In the genomic region with DNA sequence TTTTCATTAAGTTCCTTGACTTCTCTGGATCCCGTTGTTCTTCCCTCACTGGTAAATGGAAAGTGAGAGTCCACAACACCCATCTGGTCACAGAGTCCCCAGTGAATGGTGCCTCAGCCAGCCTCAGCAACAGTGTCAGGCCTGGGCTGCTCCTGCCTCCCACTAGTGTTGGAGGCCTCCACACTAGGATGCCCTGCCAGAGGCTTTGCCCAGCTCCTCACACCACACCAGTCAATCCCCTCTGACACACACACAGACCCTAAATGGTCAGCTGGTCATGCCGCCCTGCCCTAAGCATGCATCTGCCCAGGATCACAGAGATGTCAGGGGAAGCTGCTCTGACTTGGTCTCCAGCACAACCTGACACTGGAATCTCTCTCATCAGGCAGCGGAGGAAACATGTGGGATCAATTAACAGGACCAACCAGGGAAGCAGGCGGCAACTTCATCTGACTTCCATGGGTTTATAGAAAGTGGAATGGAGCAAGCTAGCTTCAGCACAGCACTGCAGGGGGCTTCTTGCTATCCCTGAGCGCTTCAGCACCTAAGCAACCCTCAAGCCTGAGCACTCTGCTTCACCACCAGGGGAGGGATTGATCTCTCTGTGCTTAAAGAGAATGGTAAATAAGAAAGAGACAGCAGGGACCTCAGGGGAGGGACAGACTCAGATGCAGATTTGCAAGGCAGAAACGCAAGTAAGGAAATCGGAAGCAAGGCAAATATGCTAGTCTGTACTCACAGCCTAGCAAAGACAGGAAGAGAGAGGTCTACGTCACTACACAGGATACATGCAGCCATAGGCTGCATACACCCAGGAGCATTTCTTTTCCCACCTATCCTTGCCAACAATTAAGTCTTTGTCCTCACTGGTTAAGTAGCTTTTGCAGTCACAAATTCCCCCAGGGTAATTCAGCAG, we compare ENCODE assay signal across 9 mouse cellular contexts. TPM values are rescaled to one million over a fixed set of nuclear protein-coding genes. Genes with fewer than 3 reads are reported as not detected.
A peak's percentile ranks its signal among the peaks of the same experiment; 100 is the strongest.
DNase-seq lines count a peak whose midpoint lies in the region; ATAC-seq lines count a peak whose summit lies in the region.
"Had no signal": no experiment of that assay in that cellular context is flagged by ENCODE, and none has a peak within 500 bp of the region (broad histone marks: within the 10 kb centered on the region; RNA-seq: fewer than 3 reads in every experiment).

No protein-coding gene starts in this region.

- H3K9ac ChIP-seq in heart, embryonic 11.5 days (ENCODE audit: low read depth, low read length), result 0 out of 2 replicates have a peak overlapping the region, but pooled peaks have one; percentile 10
- H3K9ac ChIP-seq in midbrain, embryonic 16.5 days (ENCODE audit: low read depth, low read length), result peak overlapping the region; percentile 0; the same call in 1 of the 2 replicates

- H3K4me1 ChIP-seq in heart, embryonic 11.5 days (ENCODE audit: control insufficient read depth, insufficient read depth, low read length), result peaks cover 4% of the 10 kb centered on the region
- H3K4me1 ChIP-seq in hindbrain, embryonic 10.5 days (replicated peaks), result peaks cover 13% of the 10 kb centered on the region
- peaks cover 13% of the 10 kb centered on the region for H3K4me1 ChIP-seq in midbrain, embryonic 16.5 days (ENCODE audit: control insufficient read depth, insufficient read depth, low read length)

- no peak for DNase-seq in heart, adult 11 months
- peak; percentile 49 for DNase-seq in ZHBTc4 (ENCODE audit: low read depth, low spot score)
- DNase-seq in hindbrain, embryonic 10.5 days (ENCODE audit: low spot score), result peak; percentile 55
- DNase-seq in adrenal gland, postnatal 4 days (ENCODE audit: low spot score in 2 of 2), result no peak
- no peak for DNase-seq in layer of hippocampus, postnatal 25 days (ENCODE audit: extremely low spot score in 1 of 2, low spot score in 1 of 2)
- no peak for DNase-seq in adrenal gland, postnatal 10 days
- DNase-seq: thymus, adult 18-20 months had no signal

- no peak; the same call in 1 of the 2 replicates for ATAC-seq in heart, embryonic 11.5 days (replicated peaks; ENCODE audit: insufficient number of reproducible peaks, low FRiP score, low TSS enrichment)
- ATAC-seq in midbrain, embryonic 16.5 days, result peak; percentile 90

- H3K27ac ChIP-seq in heart, embryonic 11.5 days (ENCODE audit: low read depth, low read length), result peak overlapping the region; percentile 29; the same call in 1 of the 2 replicates
- H3K27ac ChIP-seq in hindbrain, embryonic 10.5 days, result peak overlapping the region; percentile 69
- peak overlapping the region; percentile 66 for H3K27ac ChIP-seq in midbrain, embryonic 16.5 days (ENCODE audit: low read length)

- WGBS in heart, embryonic 11.5 days (ENCODE audit: insufficient replicate concordance), result 14% methylated on average over 8 of the region's 8 CpGs
- WGBS in hindbrain, embryonic 10.5 days, result 22% methylated on average over 8 of the region's 8 CpGs
- WGBS in midbrain, embryonic 16.5 days, result 21% methylated on average over 8 of the region's 8 CpGs

- H3K9me3 ChIP-seq in heart, embryonic 11.5 days (replicated peaks; ENCODE audit: control insufficient read depth, low read length), result no peaks in the 10 kb centered on the region
- no peaks in the 10 kb centered on the region for H3K9me3 ChIP-seq in hindbrain, embryonic 10.5 days
- no peaks in the 10 kb centered on the region for H3K9me3 ChIP-seq in midbrain, embryonic 16.5 days (replicated peaks; ENCODE audit: control insufficient read depth, low read length, poor library complexity, severe bottlenecking)

- no peak overlapping the region for H3K4me3 ChIP-seq in heart, embryonic 11.5 days (ENCODE audit: low read depth, low read length)
- H3K4me3 ChIP-seq in hindbrain, embryonic 10.5 days, result no peak overlapping the region
- no peak overlapping the region for H3K4me3 ChIP-seq in midbrain, embryonic 16.5 days (ENCODE audit: low read depth, low read length)

- H3K4me2 ChIP-seq in heart, embryonic 11.5 days, result peak overlapping the region; percentile 47
- H3K4me2 ChIP-seq in midbrain, embryonic 16.5 days (ENCODE audit: low read length), result peak overlapping the region; percentile 37

- H3K27me3 ChIP-seq in heart, embryonic 11.5 days (ENCODE audit: control insufficient read depth, insufficient read depth, low read length), result no peaks in the 10 kb centered on the region
- no peaks in the 10 kb centered on the region for H3K27me3 ChIP-seq in hindbrain, embryonic 10.5 days (ENCODE audit: insufficient read depth, poor library complexity, severe bottlenecking)
- no peaks in the 10 kb centered on the region for H3K27me3 ChIP-seq in midbrain, embryonic 16.5 days (ENCODE audit: control insufficient read depth, insufficient read depth, low read depth, low read length)

- H3K36me3 ChIP-seq in heart, embryonic 11.5 days (ENCODE audit: control insufficient read depth, insufficient read depth, low read length), result no peaks in the 10 kb centered on the region
- H3K36me3 ChIP-seq in hindbrain, embryonic 10.5 days, result no peaks in the 10 kb centered on the region
- no peaks in the 10 kb centered on the region for H3K36me3 ChIP-seq in midbrain, embryonic 16.5 days (ENCODE audit: control insufficient read depth, insufficient read depth, low read length)

RNA-seq across cellular contexts. Expression of gene Igf1, which starts 45.6 kb away (rescaled TPM):
- polyA plus RNA-seq in heart, embryonic 11.5 days (2014; fragmentation: Nextera tagmentation; extraction: Ambion mirVana), result 36.6 and 39.9 TPM in 2 replicates
- polyA plus RNA-seq in hindbrain, embryonic 10.5 days (2016; fragmentation: Nextera tagmentation; extraction: Ambion mirVana), result 20.5 and 22.1 TPM in 2 replicates
- polyA plus RNA-seq in midbrain, embryonic 16.5 days (2015; fragmentation: Nextera tagmentation; extraction: Ambion mirVana), result 8.4 and 11.4 TPM in 2 replicates
- total RNA-seq in adrenal gland, postnatal 4 days (2021), result 10 to 100 TPM; 46.1 to 62.4 TPM
- total RNA-seq in layer of hippocampus, postnatal 25 days (2021), result 1 to 10 TPM; 7.1 to 8.6 TPM
- 100 to 1,000 TPM in 1 of 2 experiments, 10 to 100 TPM in 1; 66.7 to 104 TPM for total RNA-seq in adrenal gland, postnatal 10 days (2021)

Comparison
In these comparisons a context has a peak if more than half of its experiments do, and no peak if none do; other contexts are left out.
1. DNase-seq: peak in ZHBTc4 (single experiment) and hindbrain, embryonic 10.5 days (single experiment); none in heart, adult 11 months (single experiment), adrenal gland, postnatal 4 days (0 of 2), layer of hippocampus, postnatal 25 days (0 of 2) and adrenal gland, postnatal 10 days (single experiment).
2. RNA of gene Igf1, which starts 45.6 kb away (total RNA-seq): 66.7 to 104 TPM in adrenal gland, postnatal 10 days and 46.1 to 62.4 TPM in adrenal gland, postnatal 4 days; 7.1 to 8.6 TPM in layer of hippocampus, postnatal 25 days; every median in the first group is over 4 times any median in the second.
3. Peak in every context shown above with its lines, with median percentiles within 50 percentile points of each other: H3K27ac ChIP-seq.